Mouse (Mus musculus) frontal cortex, adult 2 months (tissue): ENCODE measurements around the gene Scel. TPM values are rescaled to one million over a fixed set of nuclear protein-coding genes. Genes with fewer than 3 reads are reported as not detected.
A peak's percentile ranks its signal among the peaks of the same experiment; 100 is the strongest.

ENCODE experiments used
- DNase-seq, 2 experiments: peaks; one replicate each; pipeline ENCODE4 v3.0.0; 2022; ENCODE audit warnings: low spot score in 1 of 2; ENCODE audit errors: extremely low spot score in 1 of 2
- polyA plus RNA-seq: library from polyadenylated mRNA; depleted of rRNA; stranded (reverse); fragments of >200 nt; gene quantifications from 2 replicates; pipeline ENCODE4 v1.2.3, GENCODE M21; 2012

Scel gene
- polyA plus RNA-seq, 1 experiment, result 1.4 TPM

GRCm38 (mm10) chr14:103567957-103568356 lies 54.8 kb downstream of the Scel start:
- DNase-seq, result no peak

- DNase-seq, result no peak
Observed at GRCm38 (mm10) chr14:103568433-103568832, 55.3 kb downstream of the Scel start.

- DNase-seq, result no peak
Observed at GRCm38 (mm10) chr14:103571598-103572320, 58.6 kb downstream of the Scel start.

GRCm38 (mm10) chr14:103575854-103576253 lies 62.7 kb downstream of the Scel start:
- DNase-seq, result no peak

GRCm38 (mm10) chr14:103577011-103577410 lies 63.9 kb downstream of the Scel start:
- DNase-seq, result no peak

- DNase-seq, result no peak
Observed at GRCm38 (mm10) chr14:103586662-103587061, 73.5 kb downstream of the Scel start.

GRCm38 (mm10) chr14:103587208-103587900 lies 74.2 kb downstream of the Scel start:
- DNase-seq, result no peak

- peak in 1 of 2 experiments; percentile 42 for DNase-seq
Observed at GRCm38 (mm10) chr14:103589819-103590218, 76.7 kb downstream of the Scel start.

GRCm38 (mm10) chr14:103595870-103596269 lies 82.7 kb downstream of the Scel start:
- DNase-seq, result no peak

- DNase-seq, result no peak
Observed at GRCm38 (mm10) chr14:103608063-103608462, 94.9 kb downstream of the Scel start.

- DNase-seq, result no peak
Observed at GRCm38 (mm10) chr14:103613573-103614271, 100.6 kb downstream of the Scel start.

- DNase-seq, result no peak
Observed at GRCm38 (mm10) chr14:103614272-103614587, 101.1 kb downstream of the Scel start.

- DNase-seq, result no peak
Observed at GRCm38 (mm10) chr14:103619756-103620155, 106.6 kb downstream of the Scel start.

GRCm38 (mm10) chr14:103621207-103621606 lies 108.1 kb downstream of the Scel start:
- DNase-seq, result no peak

GRCm38 (mm10) chr14:103626100-103626499 lies 113.0 kb downstream of the Scel start:
- no peak for DNase-seq

- peak in 1 of 2 experiments; percentile 26 for DNase-seq
Observed at GRCm38 (mm10) chr14:103629639-103630364, 116.7 kb downstream of the Scel start.

- peak in 1 of 2 experiments; percentile 67 for DNase-seq
Observed at GRCm38 (mm10) chr14:103630545-103630944, 117.4 kb downstream of the Scel start.

- no peak for DNase-seq
Observed at GRCm38 (mm10) chr14:103643933-103644332, 130.8 kb downstream of the Scel start.

GRCm38 (mm10) chr14:103647981-103648380 lies 134.8 kb downstream of the Scel start:
- DNase-seq, result no peak

- DNase-seq, result peak in 1 of 2 experiments; percentile 64
Observed at GRCm38 (mm10) chr14:103648623-103649255, 135.6 kb downstream of the Scel start.
